7 mouse cellular contexts compared by ENCODE assay signal in the genomic region with DNA sequence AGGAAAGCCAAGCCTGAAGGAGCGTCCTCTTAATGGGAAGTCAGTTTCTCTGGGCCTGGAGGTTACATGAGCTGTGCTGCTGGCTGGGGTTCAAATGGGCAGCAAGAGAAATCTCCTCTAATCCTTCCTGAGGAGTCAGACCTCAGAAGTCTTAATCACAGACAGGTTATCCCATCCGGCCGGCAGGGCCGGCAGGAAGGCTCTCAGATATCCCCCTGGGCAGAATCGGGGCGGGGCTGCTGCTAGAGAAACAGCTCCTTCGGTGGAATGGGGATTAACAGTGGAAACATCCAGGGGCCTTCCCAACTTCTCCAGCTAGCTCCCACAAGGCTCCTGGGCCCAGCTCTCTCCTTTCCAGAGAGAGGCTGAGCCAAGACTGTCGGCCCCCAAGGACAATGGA.
DNase-seq lines count a peak whose midpoint lies in the region; ATAC-seq and TF ChIP-seq lines count a peak whose summit lies in the region.

No protein-coding gene starts in this region.

- H3K36me3 ChIP-seq in hindbrain, postnatal 0 days (ENCODE audit: insufficient read depth, low read length) = 0 out of 2 replicates have a peak, but pooled peaks cover 6% of the 10 kb centered on the region
- H3K36me3 ChIP-seq in hindbrain, embryonic 12.5 days = peaks cover 13% of the 10 kb centered on the region
- H3K36me3 ChIP-seq in embryonic facial prominence, embryonic 13.5 days = peaks cover 25% of the 10 kb centered on the region

- 38% methylated on average over 8 of the region's 8 CpGs for WGBS in hindbrain, postnatal 0 days
- 53% methylated on average over 8 of the region's 8 CpGs for WGBS in hindbrain, embryonic 12.5 days
- 7% methylated on average over 8 of the region's 8 CpGs for WGBS in embryonic facial prominence, embryonic 13.5 days

- peak; percentile 15 for DNase-seq in hindbrain, postnatal 0 days (ENCODE audit: low spot score)
- DNase-seq in embryo, embryonic 11 days = peak; percentile 42
- DNase-seq in heart, postnatal 4 days = peak; percentile 43
- no peak for DNase-seq in spleen, postnatal 14 days (ENCODE audit: low spot score in 2 of 2)

- H3K4me3 ChIP-seq in hindbrain, postnatal 0 days (ENCODE audit: low read length) = no peak overlapping the region
- no peak overlapping the region for H3K4me3 ChIP-seq in hindbrain, embryonic 12.5 days
- H3K4me3 ChIP-seq in embryonic facial prominence, embryonic 13.5 days = no peak overlapping the region

- no peaks in the 10 kb centered on the region for H3K9me3 ChIP-seq in hindbrain, postnatal 0 days (ENCODE audit: low read length)
- H3K9me3 ChIP-seq in hindbrain, embryonic 12.5 days (replicated peaks) = 0 out of 2 replicates have a peak, but pooled peaks cover 3% of the 10 kb centered on the region
- no peaks in the 10 kb centered on the region for H3K9me3 ChIP-seq in embryonic facial prominence, embryonic 13.5 days

- no peak overlapping the region for H3K9ac ChIP-seq in hindbrain, postnatal 0 days (replicated peaks; ENCODE audit: low read length)
- no peak overlapping the region for H3K9ac ChIP-seq in hindbrain, embryonic 12.5 days
- H3K9ac ChIP-seq in embryonic facial prominence, embryonic 13.5 days = no peak overlapping the region

- ATAC-seq in hindbrain, postnatal 0 days = no peak
- no peak for ATAC-seq in hindbrain, embryonic 12.5 days (ENCODE audit: low FRiP score)
- no peak for ATAC-seq in embryonic facial prominence, embryonic 13.5 days (ENCODE audit: insufficient number of reproducible peaks, insufficient read depth, low FRiP score, low TSS enrichment, low read depth)
- no peak for ATAC-seq in activated CD4-positive, CD25-positive, alpha-beta regulatory T cell, adult 4 months

- no peaks in the 10 kb centered on the region for H3K4me1 ChIP-seq in hindbrain, postnatal 0 days (ENCODE audit: insufficient read depth, low read length)
- peaks cover 19% of the 10 kb centered on the region for H3K4me1 ChIP-seq in hindbrain, embryonic 12.5 days
- H3K4me1 ChIP-seq in embryonic facial prominence, embryonic 13.5 days = peaks cover 46% of the 10 kb centered on the region

- TF ChIP-seq CTCF in hindbrain, postnatal 0 days (IDR thresholded peaks at IDR 0.05; ENCODE audit: low read depth) = no peak

- H3K27me3 ChIP-seq in hindbrain, postnatal 0 days (ENCODE audit: insufficient read depth, low read length) = no peaks in the 10 kb centered on the region
- no peaks in the 10 kb centered on the region for H3K27me3 ChIP-seq in hindbrain, embryonic 12.5 days
- H3K27me3 ChIP-seq in embryonic facial prominence, embryonic 13.5 days = no peaks in the 10 kb centered on the region

- peak overlapping the region; percentile 36; the same call in 1 of the 2 replicates for H3K27ac ChIP-seq in hindbrain, postnatal 0 days
- H3K27ac ChIP-seq in hindbrain, embryonic 12.5 days = no peak overlapping the region
- H3K27ac ChIP-seq in embryonic facial prominence, embryonic 13.5 days = peak overlapping the region; percentile 55

- no peak overlapping the region for H3K4me2 ChIP-seq in hindbrain, postnatal 0 days (ENCODE audit: low read depth, low read length)
- H3K4me2 ChIP-seq in hindbrain, embryonic 12.5 days (replicated peaks) = no peak overlapping the region
- no peak overlapping the region for H3K4me2 ChIP-seq in embryonic facial prominence, embryonic 13.5 days

Comparison
In these comparisons a context has a peak if more than half of its experiments do, and no peak if none do; other contexts are left out.
1. DNase-seq: peak in hindbrain, postnatal 0 days (single experiment), embryo, embryonic 11 days (single experiment) and heart, postnatal 4 days (single experiment); none in spleen, postnatal 14 days (0 of 2).